Mouse (Mus musculus): ENCODE data around the gene Prepl. TPM values are rescaled to one million over a fixed set of nuclear protein-coding genes. Genes with fewer than 3 reads are reported as not detected.

Prepl gene
- polyA plus RNA-seq, 1 experiment from 2014 or later: 31.1 TPM

Other genes with a start within 250 kb of the Prepl start
- gene Ppm1b, start 133.5 kb downstream of the Prepl start, polyA plus RNA-seq (2016; fragmentation: Nextera tagmentation; extraction: Ambion mirVana): 57.1 and 57.5 TPM in 2 replicates
- 0.25 and 0.31 TPM in 2 replicates for gene Slc3a1, start 61.9 kb downstream of the Prepl start, polyA plus RNA-seq (2016; fragmentation: Nextera tagmentation; extraction: Ambion mirVana)
- gene Camkmt, start 311 bp upstream of the Prepl start, polyA plus RNA-seq (2016; fragmentation: Nextera tagmentation; extraction: Ambion mirVana): 14.0 and 14.4 TPM in 2 replicates